Mouse (Mus musculus) cortical plate, adult 2 months (tissue): ENCODE measurements around the gene Coro7.

Experiments
- CTCF ChIP-seq: fragments of 200-500 bp; IDR thresholded peaks from 2 replicates; pipeline ENCODE4 v1.5.1; 2011; ENCODE audit warnings: mild to moderate bottlenecking, control low read depth, low read length; ENCODE audit not compliant: insufficient read depth; ENCODE audit errors: extremely low read depth
- POLR2A ChIP-seq: fragments of 200-500 bp; IDR thresholded peaks from 2 replicates; pipeline ENCODE4 v1.6.1; 2011; ENCODE audit warnings: mild to moderate bottlenecking, low read length, control low read depth; ENCODE audit not compliant: insufficient read depth; ENCODE audit errors: extremely low read depth

DNA sequence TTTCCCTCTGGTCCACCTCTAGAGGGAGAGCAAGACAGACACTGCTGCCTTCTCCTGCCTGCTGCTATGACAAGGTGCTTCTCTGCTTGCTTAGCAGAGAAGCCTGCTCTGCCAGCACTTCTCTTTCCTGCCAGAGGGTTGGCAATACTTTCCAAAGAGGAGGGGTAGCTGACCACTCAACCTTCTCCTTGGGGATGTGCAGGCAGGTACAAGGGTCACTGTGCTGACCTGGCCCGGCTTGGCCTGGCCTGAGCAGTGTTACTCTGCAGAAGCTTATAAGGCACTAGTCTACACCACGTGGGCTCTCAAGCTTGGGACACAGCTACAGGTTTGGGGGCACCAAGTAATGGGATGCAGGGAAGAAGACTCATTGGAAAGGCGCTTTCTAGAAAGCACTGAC is 64.9 kb downstream of the Coro7 start:
- TF ChIP-seq POLR2A (no peak), CTCF (no peak)
